Mouse (Mus musculus): ENCODE results near the gene Dact3.

DNA sequence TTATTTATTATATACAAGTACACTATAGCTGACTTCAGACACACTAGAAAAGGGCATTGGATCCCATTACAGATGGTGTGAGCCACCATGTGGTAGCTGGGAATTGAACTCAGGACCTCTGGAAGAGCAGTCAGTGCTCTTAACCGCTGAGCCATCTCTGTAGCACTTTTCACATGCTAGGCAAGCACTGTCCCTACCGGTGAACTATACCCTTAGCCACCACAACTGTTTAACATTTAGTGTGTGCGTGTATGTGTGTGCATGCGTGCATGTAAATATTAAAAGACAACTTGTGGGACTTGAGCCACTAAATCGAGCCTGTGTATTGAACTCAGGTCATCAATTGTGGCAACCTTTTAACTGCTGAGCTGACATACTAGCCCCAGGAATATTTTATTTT lies 28.3 kb upstream of the Dact3 start:
- TF ChIP-seq UBTF (IDR thresholded peaks at IDR 0.05; ENCODE audit: borderline replicate concordance, insufficient read depth, low read depth, low read length) (no peak), CTCF (IDR thresholded peaks at IDR 0.05 in 2 of 3, conservative IDR thresholded peaks at IDR 0.05 in 1 of 3; ENCODE audit: control insufficient read depth in 1 of 3, insufficient read depth in 1 of 3, low read depth in 2 of 3, low read length in 3 of 3, poor library complexity in 1 of 3, severe bottlenecking in 1 of 3) (no peak), BHLHE40 (IDR thresholded peaks at IDR 0.05; ENCODE audit: borderline replicate concordance, low read depth, low read length) (no peak), USF2 (IDR thresholded peaks at IDR 0.05; ENCODE audit: borderline replicate concordance in 1 of 2, insufficient read depth in 1 of 2, low read depth in 1 of 2, low read length in 2 of 2) (no peak), EP300 (IDR thresholded peaks at IDR 0.05; ENCODE audit: low read depth in 1 of 2, low read length in 2 of 2) (no peak), ZMIZ1 (IDR thresholded peaks at IDR 0.05; ENCODE audit: low read depth, low read length) (no peak), MAX (IDR thresholded peaks at IDR 0.05; ENCODE audit: low read length) (no peak), SIN3A (IDR thresholded peaks at IDR 0.05; ENCODE audit: low read length) (no peak), MAFK (IDR thresholded peaks at IDR 0.05; ENCODE audit: borderline replicate concordance, low read depth, low read length) (no peak), RAD21 (IDR thresholded peaks at IDR 0.05; ENCODE audit: low read depth, low read length) (no peak), GATA1 (IDR thresholded peaks at IDR 0.05; ENCODE audit: low read depth, low read length) (no peak)

Measured in MEL (cell line).